Mouse (Mus musculus) intestine, embryonic 16.5 days (tissue): ENCODE results near the gene Phf21b. TPM values are rescaled to one million over a fixed set of nuclear protein-coding genes. Genes with fewer than 3 reads are reported as not detected.
"Not testable (repeated sequence)": the region's sequence is repeated elsewhere in the genome, so short reads cannot be mapped to it uniquely, and the experiment has no call there.

ENCODE experiments used
- ATAC-seq: fragments of 200-750 bp; cut with Nextera tagmentation; 2 replicates; pipeline ENCODE4 v1.8.0; 2017; ENCODE audit warnings: moderate TSS enrichment, moderate library complexity
- H3K27ac ChIP-seq: fragments of 300-500 bp; sonication (generic); 2 replicates; pipeline ENCODE4 v1.5.1; 2014; ENCODE audit warnings: mild to moderate bottlenecking, low read length
- H3K27me3 ChIP-seq: fragments of 300-500 bp; sonication (generic); replicated peaks from 2 replicates; pipeline ENCODE4 v1.6.1; 2014; ENCODE audit warnings: low read length, control low read depth, mixed read lengths; ENCODE audit not compliant: control insufficient read depth, insufficient read depth
- H3K36me3 ChIP-seq: fragments of 300-500 bp; sonication (generic); 2 replicates; pipeline ENCODE4 v1.6.1; 2014; ENCODE audit warnings: low read length, control low read depth; ENCODE audit not compliant: control insufficient read depth, insufficient read depth
- H3K4me1 ChIP-seq: fragments of 300-500 bp; sonication (generic); 2 replicates; pipeline ENCODE4 v1.6.1; 2014; ENCODE audit warnings: low read length, control low read depth, mixed read lengths; ENCODE audit not compliant: control insufficient read depth, insufficient read depth
- H3K4me2 ChIP-seq: fragments of 300-500 bp; sonication (generic); 2 replicates; pipeline ENCODE4 v1.6.1; 2014; ENCODE audit warnings: low read depth, low read length, control low read depth
- H3K4me3 ChIP-seq: fragments of 300-500 bp; sonication (generic); 2 replicates; pipeline ENCODE4 v1.5.1; 2014; ENCODE audit warnings: mild to moderate bottlenecking, low read length
- H3K9ac ChIP-seq: fragments of 300-500 bp; sonication (generic); 2 replicates; pipeline ENCODE4 v1.6.1; 2014; ENCODE audit warnings: low read depth, low read length
- H3K9me3 ChIP-seq: fragments of 300-500 bp; sonication (generic); 2 replicates; pipeline ENCODE4 v1.6.1; 2016; ENCODE audit warnings: low read length, control low read depth; ENCODE audit not compliant: control insufficient read depth
- WGBS: fragments of 180-500 bp; shearing (Covaris S2); extraction: QIAGEN DNeasy Blood & Tissue Kit; methylation state at CpG from one replicate; pipeline ENCODE4 v1.1.7; 2014; 5-methylcytosine and 5-hydroxymethylcytosine counted together
- polyA plus RNA-seq: library from polyadenylated mRNA; unstranded; fragments of >200 nt; fragmentation: Nextera tagmentation; extraction: Ambion mirVana; gene quantifications from 2 replicates; pipeline ENCODE4 v1.2.1, GENCODE M21; 2015

The Phf21b gene
- 0.43 and 0.48 TPM in 2 replicates for polyA plus RNA-seq

- Histone ChIP-seq H3K27ac (peak within 1 kb of the TSS; percentile 78), H3K9me3 (no peaks in the 10 kb centered on the region), H3K36me3 (no peaks in the 10 kb centered on the region), H3K9ac (peak within 1 kb of the TSS; percentile 80), H3K4me3 (peak within 1 kb of the TSS; percentile 77), H3K4me1 (peaks cover 41% of the 10 kb centered on the region), H3K4me2 (peak within 1 kb of the TSS; percentile 99), H3K27me3 (peaks cover 7% of the 10 kb centered on the region; the same call in 1 of the 2 replicates)
- ATAC-seq: peak; percentile 73
- WGBS: under 1% methylated on average over 74 of the region's 76 CpGs
Measured at GRCm38 (mm10) chr15:84856006-84856995, at the start of gene Phf21b. Gene Phf21b, minus strand, starts transcription at chr15:84856049.

GRCm38 (mm10) chr15:84903843-84904385, 48.1 kb upstream of the Phf21b start:
- ATAC-seq: no peak
- H3K9me3 ChIP-seq: no peaks in the 10 kb centered on the region
- H3K27ac ChIP-seq: no peak overlapping the region
- no peak overlapping the region for H3K4me2 ChIP-seq
- no peaks in the 10 kb centered on the region for H3K4me1 ChIP-seq
- H3K4me3 ChIP-seq: no peak overlapping the region
- no peaks in the 10 kb centered on the region for H3K36me3 ChIP-seq
- no peaks in the 10 kb centered on the region for H3K27me3 ChIP-seq
- WGBS: 74% methylated on average over 7 of the region's 7 CpGs
- H3K9ac ChIP-seq: no peak overlapping the region

GRCm38 (mm10) chr15:84898077-84898476, 42.2 kb upstream of the Phf21b start:
- H3K27me3 ChIP-seq: no peaks in the 10 kb centered on the region
- H3K4me1 ChIP-seq: no peaks in the 10 kb centered on the region
- H3K4me3 ChIP-seq: no peak overlapping the region
- no peaks in the 10 kb centered on the region for H3K36me3 ChIP-seq
- WGBS: 23% methylated on average over 7 of the region's 7 CpGs
- H3K4me2 ChIP-seq: no peak overlapping the region
- H3K27ac ChIP-seq: no peak overlapping the region
- no peaks in the 10 kb centered on the region for H3K9me3 ChIP-seq
- H3K9ac ChIP-seq: no peak overlapping the region
- no peak for ATAC-seq

- H3K27ac ChIP-seq: no peak overlapping the region
- no peaks in the 10 kb centered on the region for H3K4me1 ChIP-seq
- H3K27me3 ChIP-seq: no peaks in the 10 kb centered on the region
- WGBS: 83% methylated on average over 1 of the region's 1 CpGs
- no peaks in the 10 kb centered on the region for H3K36me3 ChIP-seq
- ATAC-seq: no peak
- H3K9ac ChIP-seq: no peak overlapping the region
- no peaks in the 10 kb centered on the region for H3K9me3 ChIP-seq
- no peak overlapping the region for H3K4me2 ChIP-seq
- H3K4me3 ChIP-seq: no peak overlapping the region
Measured at GRCm38 (mm10) chr15:84896664-84897063, 40.8 kb upstream of the Phf21b start.

GRCm38 (mm10) chr15:84896216-84896615, 40.4 kb upstream of the Phf21b start:
- not testable (repeated sequence) for H3K4me1 ChIP-seq, H3K36me3 ChIP-seq, H3K27ac ChIP-seq, ATAC-seq, H3K27me3 ChIP-seq, H3K4me2 ChIP-seq, H3K4me3 ChIP-seq, H3K9me3 ChIP-seq, H3K9ac ChIP-seq
- 62% methylated on average over 10 of the region's 10 CpGs for WGBS

GRCm38 (mm10) chr15:84891658-84892057, 35.8 kb upstream of the Phf21b start:
- peak; percentile 55; the same call in 1 of the 2 replicates for ATAC-seq
- no peak overlapping the region for H3K9ac ChIP-seq
- 1% methylated on average over 3 of the region's 3 CpGs for WGBS

GRCm38 (mm10) chr15:84891246-84891645, 35.4 kb upstream of the Phf21b start:
- Histone ChIP-seq H3K4me3 (no peak overlapping the region), H3K4me1 (no peaks in the 10 kb centered on the region), H3K4me2 (no peak overlapping the region), H3K9me3 (no peaks in the 10 kb centered on the region), H3K27ac (no peak overlapping the region), H3K27me3 (no peaks in the 10 kb centered on the region), H3K9ac (no peak overlapping the region), H3K36me3 (no peaks in the 10 kb centered on the region)
- WGBS: 42% methylated on average over 3 of the region's 3 CpGs
- no peak for ATAC-seq

More at GRCm38 (mm10) chr15:84891658-84892057, 35.8 kb upstream of the Phf21b start:
- Histone ChIP-seq H3K9me3 (no peaks in the 10 kb centered on the region), H3K27ac (no peak overlapping the region), H3K4me2 (no peak overlapping the region), H3K27me3 (no peaks in the 10 kb centered on the region), H3K36me3 (no peaks in the 10 kb centered on the region), H3K4me1 (no peaks in the 10 kb centered on the region), H3K4me3 (no peak overlapping the region)

GRCm38 (mm10) chr15:84888066-84888465, 32.2 kb upstream of the Phf21b start:
- Histone ChIP-seq H3K4me3 (no peak overlapping the region), H3K27me3 (no peaks in the 10 kb centered on the region), H3K4me2 (no peak overlapping the region), H3K4me1 (no peaks in the 10 kb centered on the region), H3K27ac (no peak overlapping the region), H3K36me3 (no peaks in the 10 kb centered on the region), H3K9ac (no peak overlapping the region), H3K9me3 (no peaks in the 10 kb centered on the region)
- WGBS: 72% methylated on average over 12 of the region's 12 CpGs
- ATAC-seq: no peak

GRCm38 (mm10) chr15:84877029-84877815, 21.4 kb upstream of the Phf21b start:
- no peaks in the 10 kb centered on the region for H3K36me3 ChIP-seq
- no peak overlapping the region for H3K9ac ChIP-seq
- H3K4me1 ChIP-seq: no peaks in the 10 kb centered on the region
- H3K9me3 ChIP-seq: no peaks in the 10 kb centered on the region
- H3K4me3 ChIP-seq: no peak overlapping the region
- no peak for ATAC-seq
- H3K4me2 ChIP-seq: no peak overlapping the region
- H3K27me3 ChIP-seq: no peaks in the 10 kb centered on the region
- H3K27ac ChIP-seq: no peak overlapping the region
- 81% methylated on average over 12 of the region's 12 CpGs for WGBS
